Mouse (Mus musculus): Measurements from ENCODE around the gene Dnajb11.

Dnajb11 gene

DNA sequence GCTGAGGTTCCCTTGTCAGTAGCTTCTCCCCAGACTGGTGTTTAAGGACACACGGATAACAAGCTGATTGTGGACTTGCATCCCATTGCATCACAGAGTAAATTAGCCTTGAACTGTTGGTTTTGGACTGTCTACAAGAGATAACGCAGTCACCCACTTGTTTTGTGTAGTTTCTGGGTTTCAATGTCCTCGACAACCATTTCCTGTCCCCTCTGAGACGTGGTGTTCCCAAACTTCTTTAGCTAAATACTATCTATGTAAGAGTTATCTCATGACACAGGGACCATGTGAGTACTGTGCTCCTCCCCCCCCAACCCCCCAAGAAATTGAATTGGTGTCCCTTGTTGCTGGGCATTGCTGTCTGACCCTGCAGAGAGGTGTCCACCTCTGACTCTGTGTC is 23.8 kb downstream of the Dnajb11 start:
- in situ Hi-C loops (cut with MboI, MseI): no loop called here

DNA sequence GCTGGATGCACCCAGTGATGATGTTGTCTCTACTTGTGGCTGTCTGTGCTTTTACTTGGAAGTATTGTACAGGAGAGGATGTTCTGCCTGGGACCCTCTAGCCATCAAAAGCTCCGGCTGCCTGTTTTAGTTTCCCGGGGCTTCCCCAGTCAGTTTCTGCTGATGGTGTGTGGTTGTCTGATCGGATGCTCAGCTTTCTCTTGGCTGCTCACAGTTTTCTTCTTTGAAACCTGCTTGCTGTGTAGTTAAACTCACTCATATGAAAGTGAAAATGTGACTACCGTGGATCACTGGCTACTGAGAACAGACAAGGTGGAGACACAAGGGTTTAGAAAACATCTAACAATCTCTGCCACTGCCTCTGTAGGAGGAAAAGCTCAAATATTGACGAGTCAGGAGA is 25.8 kb downstream of the Dnajb11 start:
- in situ Hi-C loops (cut with MboI, MseI): no loop called here

DNA sequence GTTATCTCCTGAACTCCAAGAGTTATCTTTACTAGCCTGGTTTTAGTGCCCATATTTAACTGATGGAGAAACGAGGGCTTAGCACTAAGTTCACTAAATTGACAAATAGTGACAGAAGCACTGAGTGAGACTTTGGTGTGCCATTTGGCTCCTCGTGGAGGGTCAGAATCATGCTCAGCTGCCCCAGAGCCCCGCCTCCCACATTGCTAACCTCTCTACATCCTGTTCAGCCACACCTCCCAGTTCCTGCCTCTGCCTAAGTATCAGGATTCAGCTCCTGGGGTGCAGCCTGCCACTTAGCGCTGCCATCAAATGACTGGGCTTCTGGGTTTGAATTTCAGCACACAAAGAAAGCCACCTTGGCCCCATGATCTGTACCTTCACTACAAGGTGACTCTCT is 27.7 kb downstream of the Dnajb11 start:
- in situ Hi-C loops (cut with MboI, MseI): no loop called here

DNA sequence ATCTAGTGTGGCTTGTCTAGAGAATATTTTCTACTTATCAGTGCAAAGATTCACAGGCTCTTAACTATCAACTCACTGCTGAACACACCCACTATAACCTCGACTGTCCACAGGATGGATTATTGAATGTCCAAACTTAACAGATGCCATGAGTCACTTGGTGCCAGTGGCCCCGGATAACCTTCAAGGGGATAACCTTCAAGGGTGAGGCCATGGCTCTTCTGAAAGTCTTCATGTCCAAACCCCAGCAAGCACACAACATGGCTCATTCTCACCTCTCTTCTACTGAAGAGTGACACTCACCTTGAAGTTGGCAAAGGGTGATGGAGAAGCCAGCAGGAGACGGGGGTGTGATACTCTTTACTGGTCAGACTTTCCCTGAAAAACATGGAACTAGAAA is 29.1 kb downstream of the Dnajb11 start:
- in situ Hi-C loops (cut with MboI, MseI): no loop called here

DNA sequence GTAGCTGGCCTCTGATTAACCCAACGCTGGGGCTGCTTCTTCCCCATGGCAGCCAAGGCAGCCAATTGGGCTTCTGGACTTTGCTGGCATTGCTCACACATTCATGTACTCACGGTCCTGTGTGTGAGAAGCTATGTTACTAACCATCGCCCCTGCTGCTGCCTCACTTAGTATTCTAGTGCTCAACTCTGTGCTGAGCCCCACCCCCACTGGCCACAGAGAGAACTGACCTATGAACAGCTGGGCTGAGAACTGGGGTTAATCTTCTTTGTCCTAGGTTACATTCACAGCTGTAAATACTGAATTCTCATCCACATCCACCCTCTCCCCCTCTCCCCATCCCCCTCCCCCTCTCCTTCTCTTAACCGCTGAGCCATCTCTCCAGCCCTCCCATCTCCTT is 31.2 kb downstream of the Dnajb11 start:
- in situ Hi-C loops (cut with MboI, MseI): no loop called here

DNA sequence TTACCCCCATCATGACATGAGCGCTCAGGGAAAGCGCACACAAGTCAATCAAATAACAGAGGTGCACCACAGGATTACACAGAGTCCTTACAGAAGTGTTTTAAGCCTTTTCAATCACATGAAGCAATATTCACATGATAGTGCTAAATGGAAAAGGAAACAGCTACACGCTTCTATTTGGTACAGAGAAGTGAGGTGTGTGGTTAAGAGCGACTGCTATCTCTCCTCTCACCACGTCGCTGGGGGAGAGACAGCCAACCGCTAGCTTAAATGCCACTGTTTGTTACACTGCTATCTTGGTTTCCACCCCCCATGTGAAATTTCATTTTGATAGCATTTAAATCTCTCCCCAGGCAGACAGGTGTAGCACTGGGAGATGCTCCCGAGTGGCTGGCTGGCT is 32.1 kb downstream of the Dnajb11 start:
- in situ Hi-C loops (cut with MboI, MseI): no loop called here

DNA sequence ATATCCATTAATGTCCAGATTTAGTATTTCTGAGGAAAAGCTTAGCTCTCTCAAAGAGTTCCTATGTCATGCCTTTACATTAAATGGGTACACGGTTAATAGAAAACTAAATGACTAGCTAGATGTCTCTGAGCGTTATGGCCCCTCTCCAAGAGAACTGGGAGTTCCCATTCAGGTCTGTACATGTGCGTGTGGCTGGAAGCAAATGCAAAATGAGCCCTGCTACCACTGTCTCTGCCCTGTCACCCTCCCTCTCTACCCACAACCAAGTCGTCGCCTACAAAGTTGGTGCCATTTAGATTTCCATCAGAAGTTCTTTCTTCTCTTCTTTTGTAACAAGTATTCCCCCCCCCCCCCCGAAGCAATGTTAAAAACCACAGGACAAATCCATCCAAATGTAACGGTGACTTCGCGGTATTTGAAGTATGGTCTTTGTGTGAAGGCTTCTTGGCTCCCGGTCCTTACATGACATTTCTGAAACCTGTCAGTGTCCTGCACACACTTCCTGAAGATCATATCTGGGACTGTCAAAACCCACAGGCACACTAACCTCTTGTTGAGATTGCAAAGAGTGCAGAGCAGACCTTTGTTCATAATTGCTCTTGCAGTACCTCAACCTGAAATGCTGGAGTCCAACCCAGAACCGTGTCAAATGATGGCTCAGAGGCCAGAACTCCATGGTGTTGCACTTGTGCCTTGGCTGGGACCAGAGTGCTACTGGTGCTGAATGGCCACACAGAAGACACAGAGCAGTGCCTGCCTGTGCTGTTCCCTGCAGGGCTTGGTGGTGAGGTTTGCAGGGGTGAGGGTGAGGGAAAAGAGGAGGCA is 33.3 kb downstream of the Dnajb11 start, which contains the start of gene Ahsg:
Ahsg (plus strand) TSS at position 595 of the 828 bp plus-strand sequence.
- in situ Hi-C loops (cut with MboI, MseI): no loop called here

DNA sequence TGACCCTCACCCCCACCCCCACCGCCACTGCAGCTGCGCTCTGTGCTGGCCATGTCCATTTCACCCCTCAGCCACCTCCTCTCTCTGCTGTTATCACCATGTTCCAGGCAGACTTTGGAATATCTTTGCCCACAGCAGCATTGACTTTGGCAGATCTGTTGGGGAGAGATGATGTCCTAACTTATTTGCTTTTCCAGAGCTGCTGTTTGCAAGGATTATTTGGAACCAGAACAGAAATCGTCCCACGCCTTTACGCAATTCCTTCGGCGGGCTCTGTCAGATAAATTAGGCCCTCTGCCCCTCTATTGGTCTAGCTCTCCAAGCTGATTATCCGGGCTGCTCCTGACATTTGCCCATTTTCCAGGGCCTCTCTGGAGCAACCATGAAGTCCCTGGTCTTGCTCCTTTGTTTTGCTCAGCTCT is 34.1 kb downstream of the Dnajb11 start:
- in situ Hi-C loops (cut with MboI, MseI): no loop called here

DNA sequence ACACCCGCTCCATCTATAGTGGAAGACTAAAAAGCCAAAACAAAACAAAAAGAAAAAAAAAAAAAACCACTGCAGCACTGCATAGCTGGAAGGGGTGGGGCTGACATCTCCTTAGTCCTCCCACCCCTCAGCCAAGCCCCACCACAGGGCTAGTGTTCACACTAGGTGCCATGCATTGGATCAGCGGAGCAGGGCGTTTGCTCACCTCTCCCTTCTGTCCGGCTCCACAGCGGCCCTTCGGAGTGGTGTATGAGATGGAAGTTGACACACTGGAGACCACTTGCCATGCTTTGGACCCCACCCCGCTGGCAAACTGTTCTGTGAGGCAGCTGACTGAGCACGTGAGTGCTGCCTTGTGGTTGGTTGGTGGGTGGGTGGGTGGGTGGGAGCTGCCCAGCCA is 36.5 kb downstream of the Dnajb11 start:
- in situ Hi-C loops (cut with MboI, MseI): no loop called here

DNA sequence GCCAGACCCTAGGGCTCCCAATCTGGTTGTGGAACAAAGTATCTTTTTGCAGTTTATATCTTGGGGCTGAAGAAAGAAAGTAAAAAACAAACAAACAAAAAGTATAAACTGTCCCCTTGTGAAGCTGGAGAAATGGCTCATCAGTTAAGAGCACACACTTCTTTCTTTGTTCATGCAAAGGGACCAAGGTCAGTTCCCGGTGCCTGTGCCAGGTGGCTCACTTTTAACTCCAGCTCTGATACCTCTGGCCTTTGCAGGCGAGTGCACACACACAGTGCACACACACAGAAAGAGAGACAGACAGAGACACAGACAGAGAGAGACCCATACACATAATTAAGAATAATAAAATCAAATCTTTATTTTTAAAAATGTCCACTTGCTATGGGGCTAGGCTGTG is 39.0 kb downstream of the Dnajb11 start:
- in situ Hi-C loops (cut with MboI, MseI): no loop called here

DNA sequence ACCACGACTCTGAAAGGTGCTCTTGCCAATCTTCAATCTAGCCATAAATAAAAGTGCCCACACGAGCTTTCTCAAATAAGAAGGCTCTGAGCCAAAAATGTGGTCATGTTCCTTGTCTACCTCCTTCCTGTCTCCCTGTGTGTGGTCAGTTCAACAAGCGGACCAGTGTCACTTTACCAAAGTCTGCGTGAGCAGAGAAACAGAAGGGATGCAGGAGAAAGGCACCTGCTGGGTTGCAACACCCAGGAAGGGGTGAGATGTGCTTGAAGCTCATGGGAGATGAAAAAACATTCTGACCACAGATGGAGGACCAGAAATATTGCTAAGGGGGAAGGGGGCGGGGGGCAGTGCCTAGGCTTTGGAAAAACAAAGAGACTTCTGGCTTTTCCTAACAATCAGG is 41.7 kb downstream of the Dnajb11 start:
- in situ Hi-C loops (cut with MboI, MseI): no loop called here

DNA sequence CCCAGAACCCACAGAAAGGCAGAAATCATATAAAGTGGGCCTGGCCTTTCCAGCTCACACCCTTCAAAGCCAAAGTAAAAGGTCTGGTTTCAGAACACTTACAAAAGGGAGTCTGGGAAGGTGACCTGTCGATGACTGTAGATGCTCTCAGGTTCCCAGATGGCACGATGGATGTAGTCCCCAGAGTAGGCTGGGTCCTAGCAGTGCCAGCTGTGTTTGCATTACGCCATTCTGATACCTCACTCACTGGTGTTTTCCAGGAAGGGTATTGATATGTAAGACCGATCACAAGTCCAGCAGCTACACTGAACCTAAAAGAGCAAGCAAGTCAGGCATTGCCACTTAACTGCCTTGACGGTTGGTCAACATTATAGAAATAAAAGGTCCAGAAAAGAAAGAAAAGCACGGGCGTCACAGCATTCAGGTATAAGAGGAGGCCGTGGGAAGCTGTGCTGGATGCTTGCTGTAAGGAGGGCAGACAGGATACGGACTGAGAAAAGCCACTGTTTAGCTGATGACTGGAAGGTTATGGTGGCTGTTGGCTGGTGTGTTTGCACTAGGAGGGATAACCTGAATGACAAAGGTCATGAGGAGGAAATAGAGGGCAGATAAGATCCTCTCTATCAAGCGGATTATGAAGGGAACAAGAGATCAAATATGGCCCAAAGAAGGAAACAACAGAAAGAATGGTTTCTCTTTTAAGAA is 42.4 kb downstream of the Dnajb11 start:
- in situ Hi-C loops (cut with MboI, MseI): no loop called here

DNA sequence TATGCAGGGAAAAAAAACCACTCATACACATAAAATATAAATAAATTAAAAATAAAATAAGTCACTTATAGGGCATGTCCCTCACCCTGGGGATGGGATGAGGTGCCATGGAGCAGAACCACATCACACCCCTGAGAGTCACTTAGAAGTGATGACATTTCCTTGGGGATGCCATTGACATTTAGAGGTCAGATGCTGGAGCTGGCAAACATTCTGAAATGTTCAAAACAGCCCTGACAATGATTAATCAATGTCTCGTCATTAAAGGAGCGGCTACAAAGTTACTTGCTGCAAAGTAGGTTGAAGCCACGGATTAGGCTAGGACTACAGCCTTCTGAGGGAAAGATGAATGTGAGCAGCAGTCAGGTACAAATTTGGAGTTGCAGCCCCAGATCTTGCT is 43.7 kb downstream of the Dnajb11 start:
- in situ Hi-C loops (cut with MboI, MseI): no loop called here

DNA sequence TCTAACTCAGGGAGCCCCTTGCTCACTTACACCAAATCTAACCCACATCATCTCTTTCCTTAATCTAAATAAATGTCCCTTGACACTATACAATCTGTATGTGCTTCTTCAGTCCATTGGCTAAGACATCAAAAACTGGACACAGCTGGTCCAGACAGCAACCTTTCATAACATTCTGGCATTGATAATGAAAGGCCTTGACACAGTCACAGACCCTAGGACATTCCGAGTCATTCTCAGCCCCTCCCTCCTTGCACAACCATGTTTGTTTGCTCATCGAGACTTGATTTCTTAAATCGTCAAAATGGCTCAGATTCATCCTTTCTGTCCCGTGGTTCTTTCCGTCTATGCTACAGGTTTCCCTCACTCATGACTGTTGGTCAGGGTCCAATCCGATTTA is 51.6 kb downstream of the Dnajb11 start:
- in situ Hi-C loops (cut with MboI, MseI): no loop called here

DNA sequence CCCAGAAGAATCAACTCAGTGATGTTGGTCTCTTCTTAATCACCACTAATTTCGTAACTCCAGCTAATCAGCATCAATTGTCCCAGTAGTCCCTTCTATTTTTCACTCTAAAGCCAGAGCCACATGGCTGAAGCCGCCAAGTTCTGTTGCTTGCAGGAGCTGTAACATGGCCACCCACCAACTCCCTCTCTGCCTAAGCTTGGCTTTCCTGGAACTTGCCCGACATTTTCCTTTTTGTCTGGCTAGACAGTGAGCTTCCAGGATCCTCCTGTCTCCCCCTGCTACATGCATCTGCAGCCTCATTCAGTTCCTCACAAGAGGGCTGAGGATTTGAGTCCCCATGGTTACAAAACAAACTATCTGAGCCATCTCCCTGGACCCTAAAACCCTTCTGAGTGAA is 54.3 kb downstream of the Dnajb11 start:
- in situ Hi-C loops (cut with MboI, MseI): no loop called here

DNA sequence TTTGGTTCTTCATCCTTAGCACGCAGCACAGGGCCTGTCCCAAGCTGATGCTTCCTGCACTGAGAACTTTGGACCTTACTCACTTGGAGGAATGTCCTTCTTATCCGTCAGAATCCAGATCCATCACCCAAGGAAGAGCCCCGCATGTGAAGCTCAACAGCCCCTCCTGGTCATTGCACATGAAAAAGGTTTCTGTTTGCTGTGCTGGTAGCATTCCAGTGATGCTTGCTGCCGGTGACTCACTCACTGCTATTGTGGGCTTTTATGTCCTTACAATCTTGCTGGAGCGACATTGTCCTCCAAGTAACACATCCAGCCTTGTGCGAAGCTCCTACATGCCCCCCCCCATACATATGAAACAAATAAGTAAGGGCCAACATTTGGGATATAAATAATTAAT is 55.2 kb downstream of the Dnajb11 start:
- in situ Hi-C loops (cut with MboI, MseI): no loop called here

DNA sequence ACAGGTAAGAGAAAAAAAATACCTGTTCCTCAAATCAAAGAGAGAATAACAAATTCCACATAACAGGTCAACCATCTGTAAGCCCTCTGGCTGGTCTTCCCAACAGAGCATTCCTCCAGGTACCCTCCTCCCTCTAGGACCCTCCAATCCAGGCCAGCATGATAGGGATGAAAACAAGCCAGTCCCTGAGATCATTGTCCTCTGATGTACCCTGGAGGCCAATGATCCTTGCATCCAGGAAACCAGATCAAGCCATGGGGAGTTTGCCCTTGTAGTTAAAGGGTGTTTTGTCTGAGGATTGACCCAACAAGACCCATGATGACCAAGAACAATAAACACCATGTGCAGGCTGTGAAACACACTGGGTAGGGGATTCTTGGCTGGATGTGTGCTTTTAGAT is 56.6 kb downstream of the Dnajb11 start:
- in situ Hi-C loops (cut with MboI, MseI): no loop called here

DNA sequence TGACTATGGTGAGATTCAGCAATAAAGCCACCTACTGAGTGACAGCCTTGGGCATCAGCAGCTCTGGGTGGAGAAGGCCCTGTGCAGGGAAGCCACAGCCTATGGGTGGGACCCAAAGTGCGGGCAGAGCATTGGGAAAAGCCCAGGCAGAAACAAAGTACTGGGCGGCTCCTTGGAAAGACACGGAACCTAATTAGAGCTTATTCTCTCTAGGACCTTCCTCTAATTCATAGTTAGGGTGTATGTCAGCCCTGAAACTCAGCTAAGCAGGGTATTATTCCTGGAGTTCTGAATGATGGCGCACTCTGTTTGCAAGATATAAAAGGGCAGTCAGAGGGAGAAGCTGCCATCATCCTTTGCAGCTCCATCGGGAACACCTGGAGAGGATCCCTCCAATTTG is 60.4 kb downstream of the Dnajb11 start, which contains the start of gene Fetub:
Fetub (plus strand) TSS at position 301 of the 400 bp plus-strand sequence.
- in situ Hi-C loops (cut with MboI, MseI): no loop called here

DNA sequence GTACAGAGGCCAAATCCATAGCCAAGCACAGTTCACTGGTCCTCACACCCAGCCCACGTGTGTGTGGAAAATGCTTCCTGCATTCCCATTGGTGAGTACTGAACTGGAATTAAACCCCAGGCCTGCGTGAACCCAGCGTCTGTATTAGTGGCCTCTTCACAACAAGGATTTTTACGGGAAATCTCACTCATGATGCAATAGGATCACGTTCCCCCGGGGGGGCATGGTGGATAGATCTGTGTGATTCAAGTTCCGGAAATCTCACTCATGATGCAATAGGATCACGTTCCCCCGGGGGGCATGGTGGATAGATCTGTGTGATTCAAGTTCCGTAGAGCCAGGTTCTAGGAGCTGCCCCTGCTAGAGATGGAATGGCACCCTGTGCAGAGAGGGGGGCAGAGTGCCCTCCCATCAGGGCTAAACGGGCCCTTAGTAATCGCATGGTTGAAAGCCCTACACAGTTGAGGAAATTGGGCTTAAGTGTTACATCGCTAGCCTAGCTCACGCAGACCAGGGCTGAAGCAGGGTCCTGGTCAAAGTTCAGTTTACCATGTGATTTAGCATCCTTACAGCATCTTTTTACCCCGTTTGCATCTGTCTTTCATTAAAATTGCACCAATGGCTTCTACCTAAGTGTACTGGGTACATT is 61.1 kb downstream of the Dnajb11 start:
- in situ Hi-C loops (cut with MboI, MseI): no loop called here

DNA sequence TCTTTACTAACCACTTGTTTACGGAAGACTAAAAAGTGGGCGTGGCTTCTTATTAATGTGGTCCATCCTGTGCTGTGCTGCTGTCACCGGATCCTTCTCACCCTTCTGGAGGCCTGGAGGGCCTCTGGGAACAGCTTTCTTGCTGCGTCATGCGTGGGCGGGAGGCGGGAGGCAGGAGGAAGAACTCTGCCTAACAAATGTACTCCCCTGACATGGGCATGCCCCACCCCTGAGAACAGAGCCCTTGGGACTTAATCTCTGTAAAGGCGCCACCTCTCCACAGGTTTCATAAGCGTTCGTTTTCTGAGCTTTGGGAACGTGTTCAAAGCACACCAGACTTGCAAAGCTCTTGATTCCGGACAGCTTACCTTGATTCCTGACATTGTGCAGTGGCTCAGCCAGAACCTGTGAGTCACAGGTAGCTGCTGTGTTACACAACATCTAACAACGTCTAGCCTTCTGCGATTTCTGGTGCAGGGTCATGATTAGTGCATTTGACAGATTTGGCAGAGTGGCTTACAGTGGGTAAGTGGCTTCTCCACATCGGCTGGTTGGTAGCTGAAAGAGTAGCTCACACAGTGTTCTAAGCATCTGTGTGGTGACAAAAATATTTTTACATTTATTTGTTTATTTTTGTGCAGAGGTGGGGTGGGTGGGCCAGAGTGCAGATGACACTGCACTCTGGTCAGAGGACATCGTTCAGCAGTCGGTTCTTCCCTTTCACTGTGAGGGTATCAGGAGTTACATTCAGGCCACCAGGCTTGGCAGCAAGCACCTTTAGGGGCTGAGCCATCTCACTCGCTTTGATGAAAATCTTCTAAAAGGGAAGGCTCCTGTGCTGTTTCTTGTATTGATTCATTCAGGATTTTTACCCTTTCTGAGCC is 62.6 kb downstream of the Dnajb11 start:
- in situ Hi-C loops (cut with MboI, MseI): no loop called here

DNA sequence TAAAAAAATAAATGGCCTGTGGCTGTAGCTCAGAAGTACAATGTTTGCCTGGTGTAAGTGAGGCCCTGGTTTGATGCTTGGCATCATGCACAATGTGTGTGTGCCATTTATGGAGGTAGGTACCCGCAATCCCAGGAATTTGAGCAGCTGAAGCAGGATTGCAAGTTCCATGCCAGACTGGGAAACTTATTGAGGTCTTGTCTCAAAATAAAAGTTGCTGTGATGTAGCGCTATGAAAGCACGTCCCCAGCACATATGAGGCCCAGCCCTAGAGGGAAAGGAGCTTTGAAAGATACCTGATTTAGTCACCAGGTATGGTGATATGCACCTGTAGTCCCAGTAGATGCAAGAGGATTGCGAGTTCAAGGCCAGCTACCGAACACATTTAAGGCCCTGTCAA is 64.1 kb downstream of the Dnajb11 start:
- in situ Hi-C loops (cut with MboI, MseI): no loop called here

DNA sequence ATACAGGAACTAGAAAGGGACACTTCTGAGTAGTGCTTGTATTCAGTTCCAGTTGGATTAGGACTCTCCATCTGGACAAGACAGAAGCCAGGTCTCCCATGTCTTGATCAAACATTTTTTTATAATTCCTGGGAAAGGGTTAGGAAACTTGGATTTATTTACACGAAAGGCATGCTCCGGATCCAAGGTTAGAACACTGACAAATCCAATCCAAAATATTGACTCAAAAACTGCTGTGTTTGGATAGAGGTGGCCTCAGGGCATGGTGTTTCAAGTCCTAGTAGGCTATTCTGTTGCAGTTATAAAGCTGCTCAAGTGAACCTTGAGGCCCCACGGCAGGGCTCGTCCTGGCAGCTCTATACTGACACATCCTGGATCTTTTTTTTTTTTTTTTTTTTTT is 64.8 kb downstream of the Dnajb11 start:
- in situ Hi-C loops (cut with MboI, MseI): no loop called here
